Mouse (Mus musculus): Measurements from ENCODE around the gene Smarcd3. TPM values are rescaled to one million over a fixed set of nuclear protein-coding genes. Genes with fewer than 3 reads are reported as not detected.

Gene Smarcd3
- polyA plus RNA-seq (2016; fragmentation: Nextera tagmentation; extraction: Ambion mirVana) = 82.2 and 90.6 TPM in 2 replicates

DNA sequence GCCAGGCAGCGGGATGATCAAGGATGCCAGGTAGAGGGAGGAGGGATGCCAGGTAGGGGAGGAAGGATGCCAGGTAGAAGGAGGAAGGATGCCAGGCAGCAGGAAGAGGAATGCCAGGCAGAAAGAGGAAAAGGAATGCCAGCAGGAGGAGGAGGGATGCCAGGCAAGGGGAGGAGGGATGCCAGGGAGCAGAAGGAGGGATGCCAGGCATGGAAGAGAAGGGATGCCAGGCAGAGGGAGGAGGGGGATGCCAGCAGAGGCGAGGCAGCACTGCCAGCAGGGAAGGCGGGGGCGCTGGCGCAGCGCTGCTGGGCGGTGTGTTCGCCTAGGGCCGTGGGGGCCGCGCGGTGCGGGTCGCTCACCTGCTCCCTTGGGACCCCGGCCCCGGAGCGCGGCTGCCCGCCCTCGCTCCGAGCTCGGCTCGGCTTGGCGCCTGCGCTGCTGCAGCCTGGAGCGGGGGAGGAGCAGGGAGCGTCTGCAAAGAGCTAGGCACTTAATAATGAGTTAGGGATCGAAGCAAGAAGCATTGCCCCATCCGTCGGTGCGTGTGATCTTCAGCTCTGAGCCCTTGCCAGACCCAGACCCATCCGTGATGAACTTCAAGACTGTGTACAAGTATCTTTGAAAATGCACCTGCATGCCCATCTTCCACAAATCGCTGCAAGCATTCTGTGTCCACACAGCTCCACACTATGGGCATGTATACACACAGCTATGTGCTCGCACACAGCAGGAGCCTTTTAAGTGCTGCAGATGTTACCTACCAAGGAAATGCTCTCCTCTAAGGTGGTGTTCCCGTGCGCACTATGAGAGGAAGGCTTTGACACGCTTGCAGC, at the start of gene Smarcd3:
Gene Smarcd3, minus strand, starts transcription at position 426 of the 836 bp plus-strand sequence.
- H3K4me3 ChIP-seq = peak within 1 kb of the TSS; percentile 58
- no peak within 1 kb of the TSS for H3K27ac ChIP-seq
- peaks cover 10% of the 10 kb centered on the region for H3K4me1 ChIP-seq
- peak within 1 kb of the TSS; percentile 83 for H3K9ac ChIP-seq
- 4% methylated on average over 37 of the region's 37 CpGs for WGBS
- peak; percentile 80 for ATAC-seq (ENCODE audit: low FRiP score, low read depth)
- peak within 1 kb of the TSS; percentile 93 for H3K4me2 ChIP-seq (replicated peaks)
- H3K9me3 ChIP-seq = no peaks in the 10 kb centered on the region
- H3K36me3 ChIP-seq = no peaks in the 10 kb centered on the region
- peaks cover 19% of the 10 kb centered on the region for H3K27me3 ChIP-seq (replicated peaks)

DNA sequence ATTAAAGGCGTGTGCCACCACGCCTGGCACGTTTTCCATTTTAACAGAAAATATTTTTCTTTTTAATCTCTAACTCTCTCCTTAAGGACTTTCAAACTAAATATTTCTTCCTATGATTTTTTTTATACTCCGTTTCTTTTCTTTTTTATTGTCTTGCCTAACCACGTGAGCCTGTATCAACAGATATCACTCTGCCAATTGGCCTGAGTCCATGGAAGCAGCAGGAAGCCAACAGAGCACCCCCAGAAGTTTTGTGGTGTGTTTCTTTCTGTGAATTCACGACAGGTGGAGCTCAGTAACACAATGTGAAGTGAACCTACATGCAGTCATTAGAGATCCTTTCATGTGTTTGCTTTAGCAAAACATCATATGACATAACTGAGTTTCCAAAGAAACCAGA, 37.2 kb upstream of the Smarcd3 start:
- Histone ChIP-seq H3K4me2 (replicated peaks) (no peak overlapping the region), H3K4me1 (no peaks in the 10 kb centered on the region), H3K9me3 (no peaks in the 10 kb centered on the region), H3K4me3 (no peak overlapping the region), H3K9ac (no peak overlapping the region), H3K27ac (no peak overlapping the region), H3K27me3 (replicated peaks) (no peaks in the 10 kb centered on the region), H3K36me3 (no peaks in the 10 kb centered on the region)
- WGBS = 87% methylated on average over 6 of the region's 6 CpGs
- no peak for ATAC-seq (ENCODE audit: low FRiP score, low read depth)

DNA sequence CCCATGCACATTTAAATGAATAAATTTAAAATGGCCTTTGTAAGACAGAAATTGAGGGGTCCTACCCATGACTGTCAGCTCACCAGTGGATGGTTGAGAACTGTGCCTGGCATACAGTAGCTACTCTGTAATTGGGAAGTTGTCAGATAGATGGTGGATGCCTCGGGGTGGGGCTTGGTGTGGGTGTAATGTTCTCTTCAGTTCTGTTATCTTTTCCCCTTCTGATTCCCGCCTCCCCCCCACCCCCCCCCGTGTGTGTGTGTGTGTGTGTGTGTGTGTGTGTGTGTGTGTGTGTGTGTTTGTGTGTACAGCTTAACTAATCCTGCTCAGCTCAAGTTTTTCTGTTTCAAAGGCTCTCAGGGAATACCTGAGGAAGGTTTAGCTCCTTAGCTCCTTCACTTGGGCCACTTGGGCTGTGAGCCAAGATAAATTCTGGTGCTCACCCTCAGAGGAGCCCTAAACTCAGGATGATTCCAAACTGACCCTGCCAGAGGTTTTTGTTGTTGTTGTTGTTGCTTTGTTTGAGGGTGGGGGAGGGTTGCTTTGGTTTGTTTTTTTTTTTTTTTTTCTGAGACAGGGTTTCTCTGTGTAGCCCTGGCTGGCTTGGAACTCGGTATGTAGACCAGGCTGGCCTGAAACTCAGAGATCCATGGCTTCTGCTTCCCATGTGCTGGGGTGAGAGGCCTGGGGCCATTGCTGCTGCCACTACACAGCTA, 35.7 kb upstream of the Smarcd3 start:
- Histone ChIP-seq H3K4me3 (no peak overlapping the region), H3K9me3 (no peaks in the 10 kb centered on the region), H3K4me2 (replicated peaks) (no peak overlapping the region), H3K4me1 (no peaks in the 10 kb centered on the region), H3K9ac (no peak overlapping the region), H3K27me3 (replicated peaks) (no peaks in the 10 kb centered on the region), H3K27ac (no peak overlapping the region), H3K36me3 (no peaks in the 10 kb centered on the region)
- no peak for ATAC-seq (ENCODE audit: low FRiP score, low read depth)
- 76% methylated on average over 4 of the region's 4 CpGs for WGBS

DNA sequence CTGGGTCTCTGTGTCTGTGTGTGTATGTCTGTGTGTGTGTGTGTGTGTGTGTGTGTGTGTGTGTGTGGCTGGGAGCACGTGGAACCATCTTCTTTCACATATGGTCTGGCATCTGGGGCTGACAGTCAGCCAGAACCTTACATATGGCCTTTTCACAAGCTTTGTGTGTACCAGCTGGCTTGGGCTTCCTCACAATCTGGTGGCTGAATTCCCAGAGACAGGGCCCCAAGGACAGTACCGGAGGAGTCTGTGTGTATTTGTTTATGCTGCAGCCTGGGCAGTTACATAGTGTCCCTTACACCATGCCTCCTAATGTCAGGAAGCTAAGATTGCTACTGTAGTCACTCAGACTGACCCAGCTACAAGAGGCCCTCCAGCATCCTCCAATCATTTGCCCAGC, 32.9 kb upstream of the Smarcd3 start:
- Histone ChIP-seq H3K4me2 (replicated peaks) (no peak overlapping the region), H3K36me3 (no peaks in the 10 kb centered on the region), H3K9ac (no peak overlapping the region), H3K4me3 (no peak overlapping the region), H3K9me3 (no peaks in the 10 kb centered on the region), H3K27me3 (replicated peaks) (0 out of 2 replicates have a peak, but pooled peaks cover 6% of the 10 kb centered on the region), H3K4me1 (no peaks in the 10 kb centered on the region), H3K27ac (no peak overlapping the region)
- WGBS = 48% methylated on average over 2 of the region's 2 CpGs
- no peak for ATAC-seq (ENCODE audit: low FRiP score, low read depth)

DNA sequence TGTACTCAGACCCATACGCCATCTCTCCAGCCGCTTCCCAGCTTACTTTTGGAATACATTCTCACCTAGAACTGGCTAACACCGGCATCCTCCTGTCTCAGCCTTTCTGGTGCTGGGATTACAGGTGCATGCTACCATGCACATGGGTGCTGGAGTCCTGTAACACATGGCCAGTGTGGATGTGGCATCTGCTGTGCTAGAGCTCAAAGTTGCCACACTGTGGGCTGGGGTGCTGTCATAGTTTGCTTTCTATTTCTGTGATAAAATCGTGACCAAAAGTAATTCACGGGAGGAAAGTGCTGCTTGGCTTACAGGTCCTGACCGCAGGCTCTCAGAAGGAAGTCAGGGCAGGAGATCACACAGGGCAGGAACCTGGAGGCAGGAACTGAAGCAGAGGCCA, 30.3 kb upstream of the Smarcd3 start:
- Histone ChIP-seq H3K4me1 (no peaks in the 10 kb centered on the region), H3K4me3 (no peak overlapping the region), H3K4me2 (replicated peaks) (no peak overlapping the region), H3K27me3 (replicated peaks) (0 out of 2 replicates have a peak, but pooled peaks cover 6% of the 10 kb centered on the region), H3K36me3 (no peaks in the 10 kb centered on the region), H3K9ac (no peak overlapping the region), H3K27ac (no peak overlapping the region), H3K9me3 (no peaks in the 10 kb centered on the region)
- WGBS = 88% methylated on average over 6 of the region's 6 CpGs
- ATAC-seq (ENCODE audit: low FRiP score, low read depth) = no peak

DNA sequence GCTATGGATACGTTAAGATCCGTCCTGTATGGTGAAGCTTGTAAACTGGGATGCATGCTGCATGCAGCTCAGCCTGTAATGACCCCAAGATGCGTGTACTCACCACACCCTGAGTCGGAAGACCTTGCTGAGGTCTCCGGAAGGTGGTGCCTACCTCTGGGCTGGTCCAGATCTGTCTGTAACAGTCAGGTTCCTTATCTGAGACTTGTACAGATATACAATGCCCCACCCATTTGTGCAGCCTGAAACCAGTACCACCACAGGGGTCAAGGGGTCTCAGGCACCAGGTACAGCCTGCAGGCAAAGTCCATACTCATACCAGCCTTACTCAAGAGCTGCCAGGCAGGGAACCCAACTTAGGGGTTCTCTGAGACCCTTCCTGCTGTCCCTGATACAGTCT, 28.6 kb upstream of the Smarcd3 start:
- no peak overlapping the region for H3K27ac ChIP-seq
- no peak overlapping the region for H3K4me2 ChIP-seq (replicated peaks)
- no peak overlapping the region for H3K4me3 ChIP-seq
- no peak for ATAC-seq (ENCODE audit: low FRiP score, low read depth)
- H3K9ac ChIP-seq = no peak overlapping the region
- H3K36me3 ChIP-seq = no peaks in the 10 kb centered on the region
- WGBS = 86% methylated on average over 5 of the region's 5 CpGs
- H3K4me1 ChIP-seq = no peaks in the 10 kb centered on the region
- no peaks in the 10 kb centered on the region for H3K9me3 ChIP-seq
- H3K27me3 ChIP-seq (replicated peaks) = 0 out of 2 replicates have a peak, but pooled peaks cover 6% of the 10 kb centered on the region

DNA sequence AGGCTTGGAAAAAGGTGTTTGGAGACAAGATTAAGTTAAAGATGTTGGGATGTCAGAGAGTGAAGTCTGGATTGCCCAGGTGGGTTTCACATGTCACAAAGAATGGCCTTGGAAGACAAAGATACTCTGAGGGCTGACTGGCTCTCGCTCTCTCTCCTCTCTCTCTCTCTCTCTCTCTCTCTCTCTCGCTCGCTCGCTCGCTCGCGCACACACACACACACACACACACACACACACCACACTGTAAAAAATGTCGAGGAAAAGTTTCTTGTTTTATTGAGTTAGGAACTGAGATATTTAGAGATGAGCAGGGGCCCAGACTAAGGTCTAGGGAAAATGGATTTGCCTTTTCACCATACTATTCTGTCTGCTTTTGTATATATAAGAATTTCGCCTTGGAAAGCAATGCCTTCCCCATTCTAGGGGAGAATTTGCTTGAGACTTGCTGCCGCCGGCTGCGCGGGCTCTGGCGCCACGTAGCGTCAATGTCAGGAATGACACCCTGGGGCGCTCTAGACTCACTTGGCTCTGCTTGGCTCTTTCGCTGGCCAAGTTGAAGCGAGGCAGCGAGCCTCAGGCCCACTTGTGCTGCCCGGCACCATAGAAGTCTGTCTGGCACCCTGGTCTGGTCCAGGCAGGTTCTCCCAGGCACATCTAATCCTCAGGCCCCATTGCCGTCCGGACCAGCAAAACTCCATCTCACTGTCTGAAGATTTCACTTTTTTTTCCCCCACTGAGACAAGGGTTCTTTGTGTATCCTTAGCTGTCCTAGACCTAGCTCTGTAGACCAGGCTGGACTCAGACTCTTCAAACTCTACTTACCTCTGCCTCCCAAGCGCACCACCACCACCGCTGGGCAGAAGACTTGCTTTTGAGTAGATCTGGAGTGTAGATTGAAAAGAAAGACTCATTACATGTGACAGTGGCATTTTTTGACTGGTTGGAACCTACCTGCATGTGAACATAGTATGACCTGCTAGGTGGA, 27.8 kb upstream of the Smarcd3 start:
- peak; percentile 69 for ATAC-seq (ENCODE audit: low FRiP score, low read depth)
- no peak overlapping the region for H3K27ac ChIP-seq

DNA sequence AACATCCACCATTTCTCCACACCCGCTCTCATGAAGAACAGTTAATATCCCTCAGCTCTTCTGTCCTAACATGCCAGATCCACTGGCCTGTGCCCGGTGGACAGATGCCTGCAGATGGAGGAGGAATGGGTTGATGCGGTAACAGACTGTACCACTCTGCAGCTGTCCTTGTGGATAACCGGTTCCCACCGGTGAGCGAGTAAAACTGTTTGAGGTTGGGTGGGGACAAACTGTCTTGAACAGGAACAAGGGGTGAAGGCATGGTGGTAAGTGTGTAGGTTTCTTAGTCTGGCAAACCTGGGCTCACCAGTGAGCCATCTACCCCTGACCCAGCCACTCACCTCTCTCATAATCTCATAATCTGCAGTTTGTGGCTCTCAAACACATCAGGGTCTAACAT, 27.1 kb upstream of the Smarcd3 start:
- H3K36me3 ChIP-seq = no peaks in the 10 kb centered on the region
- H3K9ac ChIP-seq = no peak overlapping the region
- no peaks in the 10 kb centered on the region for H3K9me3 ChIP-seq
- H3K27ac ChIP-seq = no peak overlapping the region
- no peak for ATAC-seq (ENCODE audit: low FRiP score, low read depth)
- no peaks in the 10 kb centered on the region for H3K4me1 ChIP-seq
- H3K4me2 ChIP-seq (replicated peaks) = no peak overlapping the region
- 84% methylated on average over 6 of the region's 6 CpGs for WGBS
- 0 out of 2 replicates have a peak, but pooled peaks cover 6% of the 10 kb centered on the region for H3K27me3 ChIP-seq (replicated peaks)
- H3K4me3 ChIP-seq = no peak overlapping the region

More for the DNA sequence above, 27.8 kb upstream of the Smarcd3 start:
- Histone ChIP-seq H3K4me2 (replicated peaks) (no peak overlapping the region), H3K9ac (no peak overlapping the region), H3K4me3 (no peak overlapping the region), H3K9me3 (no peaks in the 10 kb centered on the region), H3K36me3 (no peaks in the 10 kb centered on the region), H3K4me1 (no peaks in the 10 kb centered on the region), H3K27me3 (replicated peaks) (0 out of 2 replicates have a peak, but pooled peaks cover 6% of the 10 kb centered on the region)
- 29% methylated on average over 25 of the region's 25 CpGs for WGBS

DNA sequence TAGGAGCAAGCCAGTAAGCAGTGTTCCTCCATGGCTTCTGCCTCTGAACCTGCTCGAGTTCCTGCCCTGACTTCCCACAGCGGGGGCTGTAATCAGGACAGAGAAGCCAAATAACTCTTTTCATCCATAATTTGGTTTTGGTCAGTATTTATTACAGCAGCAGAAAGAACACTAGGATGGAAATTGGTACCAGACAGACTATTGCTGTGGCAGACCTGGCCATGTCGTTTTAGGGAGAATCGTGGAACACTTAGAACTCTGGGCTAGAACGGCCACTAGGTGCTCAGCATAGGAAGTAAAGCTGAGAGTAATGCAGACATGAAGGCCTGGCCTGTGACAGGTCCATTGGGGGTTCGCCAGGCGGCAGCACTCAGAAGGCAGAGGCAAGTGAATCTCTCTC, 25.5 kb upstream of the Smarcd3 start:
- Histone ChIP-seq H3K4me2 (replicated peaks) (no peak overlapping the region), H3K4me1 (no peaks in the 10 kb centered on the region), H3K9ac (no peak overlapping the region), H3K9me3 (no peaks in the 10 kb centered on the region), H3K4me3 (no peak overlapping the region), H3K27ac (no peak overlapping the region), H3K36me3 (no peaks in the 10 kb centered on the region), H3K27me3 (replicated peaks) (0 out of 2 replicates have a peak, but pooled peaks cover 6% of the 10 kb centered on the region)
- 76% methylated on average over 7 of the region's 7 CpGs for WGBS
- no peak for ATAC-seq (ENCODE audit: low FRiP score, low read depth)

DNA sequence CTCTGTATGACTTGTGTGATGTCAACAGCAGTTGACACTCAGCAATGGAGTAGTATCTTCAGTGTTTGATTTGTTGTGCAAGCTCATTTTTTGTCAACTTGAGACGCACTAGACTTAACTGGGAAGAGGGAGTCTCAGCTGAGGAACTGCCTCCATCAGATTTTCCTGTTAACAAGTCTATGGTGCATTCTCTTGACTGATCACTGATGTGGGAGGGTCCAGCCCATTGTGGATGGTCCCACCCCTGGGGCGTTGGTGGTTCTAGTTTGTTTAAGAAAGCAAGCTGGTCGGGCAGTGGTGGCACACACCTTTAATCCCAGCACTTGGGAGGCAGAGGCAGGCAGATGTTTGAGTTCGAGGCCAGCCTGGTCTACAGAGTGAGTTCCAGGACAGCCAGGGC, 25.0 kb upstream of the Smarcd3 start:
- Histone ChIP-seq H3K4me1 (no peaks in the 10 kb centered on the region), H3K9me3 (no peaks in the 10 kb centered on the region), H3K36me3 (no peaks in the 10 kb centered on the region), H3K4me3 (no peak overlapping the region), H3K27ac (no peak overlapping the region), H3K4me2 (replicated peaks) (no peak overlapping the region), H3K27me3 (replicated peaks) (0 out of 2 replicates have a peak, but pooled peaks cover 6% of the 10 kb centered on the region), H3K9ac (no peak overlapping the region)
- 71% methylated on average over 4 of the region's 4 CpGs for WGBS
- ATAC-seq (ENCODE audit: low FRiP score, low read depth) = no peak

DNA sequence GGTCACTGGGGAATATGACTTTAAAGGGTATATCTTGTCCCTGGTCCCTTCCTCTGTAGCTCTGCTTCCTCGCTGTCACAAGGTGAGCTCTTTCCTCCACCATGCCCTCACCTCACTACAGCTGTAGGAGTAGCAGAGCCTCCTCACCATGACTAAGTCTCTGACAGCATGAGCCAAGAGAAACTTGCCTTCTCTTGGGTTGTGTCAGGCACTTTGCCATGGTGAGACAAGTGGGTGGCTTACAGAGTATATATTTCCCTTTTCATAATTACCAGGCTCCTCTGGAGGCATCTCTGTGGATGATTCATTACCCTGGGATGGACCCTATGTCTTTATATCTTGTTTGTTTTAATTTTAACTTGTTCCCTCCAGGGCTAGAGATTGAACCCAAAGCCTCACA, 21.2 kb upstream of the Smarcd3 start:
- H3K4me2 ChIP-seq (replicated peaks) = no peak overlapping the region
- no peak overlapping the region for H3K27ac ChIP-seq
- 82% methylated on average over 1 of the region's 1 CpGs for WGBS
- no peaks in the 10 kb centered on the region for H3K9me3 ChIP-seq
- no peaks in the 10 kb centered on the region for H3K4me1 ChIP-seq
- H3K36me3 ChIP-seq = no peaks in the 10 kb centered on the region
- H3K27me3 ChIP-seq (replicated peaks) = no peaks in the 10 kb centered on the region
- no peak overlapping the region for H3K9ac ChIP-seq
- no peak for ATAC-seq (ENCODE audit: low FRiP score, low read depth)
- no peak overlapping the region for H3K4me3 ChIP-seq

All from neural tube, embryonic 12.5 days (tissue).